Mouse (Mus musculus): Measurements from ENCODE around the gene Trmt1. TPM values are rescaled to one million over a fixed set of nuclear protein-coding genes. Genes with fewer than 3 reads are reported as not detected.

The Trmt1 gene
- total RNA-seq, 2 experiments from 2014 or later: 13.4 to 23.1 TPM

DNA sequence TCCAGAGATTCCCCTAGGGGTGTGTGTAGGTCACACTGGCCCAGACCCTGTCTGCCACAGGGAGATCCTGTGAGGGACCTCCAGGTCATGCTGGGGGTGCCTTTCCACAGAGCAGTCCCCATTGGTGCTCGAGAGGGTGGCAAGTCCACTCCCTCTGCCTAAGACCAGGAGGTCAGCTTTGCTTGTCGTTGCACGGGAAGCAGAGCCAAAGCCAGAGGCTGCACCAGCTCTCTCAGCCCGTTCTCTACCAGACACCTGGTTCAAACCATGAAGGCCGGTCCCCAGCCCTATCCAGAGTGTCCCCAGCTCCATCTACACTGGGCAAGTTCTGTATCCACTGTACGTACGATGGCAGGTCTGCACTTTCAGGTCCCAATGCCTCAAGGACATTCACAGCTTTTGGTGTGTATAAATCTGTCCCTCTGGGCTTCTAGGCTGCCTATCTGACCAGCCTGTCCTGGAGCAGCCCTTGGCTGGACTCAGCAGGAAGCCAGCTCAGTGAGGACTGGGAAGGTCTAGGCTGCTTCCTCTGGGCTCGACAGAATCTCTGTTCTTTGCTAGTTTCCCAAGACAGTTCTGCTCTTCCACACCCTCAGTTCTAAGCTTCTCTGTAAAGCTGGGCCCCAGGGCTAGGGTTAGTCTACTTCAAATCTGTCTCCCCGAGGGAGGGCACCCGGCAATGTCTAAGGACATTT is 39.3 kb downstream of the Trmt1 start:
- no peak for ATAC-seq (replicated peaks; ENCODE audit: low FRiP score, poor library complexity, severe bottlenecking)

DNA sequence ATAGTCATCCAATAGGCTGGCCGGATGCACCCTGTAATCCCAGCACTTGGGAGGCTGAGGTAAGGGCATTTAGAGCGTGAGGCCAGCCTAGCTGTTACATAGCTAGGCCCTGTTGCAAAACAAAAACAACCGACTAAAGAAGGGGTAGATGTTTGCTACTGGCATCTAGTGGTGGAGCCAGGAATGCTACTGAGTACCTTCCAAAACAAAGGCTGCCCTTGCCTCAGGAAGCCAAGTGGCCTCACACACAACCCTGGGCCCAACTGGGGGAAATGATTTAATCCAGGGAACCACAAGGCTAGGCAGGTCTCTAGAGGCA is 39.8 kb downstream of the Trmt1 start:
- peak; percentile 17; the same call in 1 of the 2 replicates for ATAC-seq (replicated peaks; ENCODE audit: low FRiP score, poor library complexity, severe bottlenecking)

DNA sequence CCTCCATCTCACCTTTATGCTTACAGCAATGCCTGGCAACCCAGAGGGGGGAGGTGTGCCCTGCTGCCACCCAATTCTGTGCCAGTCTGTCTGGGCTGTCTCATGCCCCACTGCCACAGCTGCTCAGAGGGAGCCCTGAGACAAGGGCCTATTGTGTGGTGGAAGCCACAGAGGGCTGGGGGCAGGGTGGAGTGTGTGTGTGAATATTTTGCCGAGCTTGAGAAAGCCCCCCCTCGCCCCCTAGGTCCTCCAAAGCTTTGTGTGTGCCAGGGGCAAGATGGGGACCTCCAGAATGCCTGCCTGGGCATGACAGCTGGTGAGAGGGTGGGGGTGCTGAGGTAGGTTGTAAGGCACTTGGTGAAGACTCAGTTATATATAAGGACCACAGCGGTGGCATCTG is 42.4 kb downstream of the Trmt1 start:
- no peak for ATAC-seq (replicated peaks; ENCODE audit: low FRiP score, poor library complexity, severe bottlenecking)

DNA sequence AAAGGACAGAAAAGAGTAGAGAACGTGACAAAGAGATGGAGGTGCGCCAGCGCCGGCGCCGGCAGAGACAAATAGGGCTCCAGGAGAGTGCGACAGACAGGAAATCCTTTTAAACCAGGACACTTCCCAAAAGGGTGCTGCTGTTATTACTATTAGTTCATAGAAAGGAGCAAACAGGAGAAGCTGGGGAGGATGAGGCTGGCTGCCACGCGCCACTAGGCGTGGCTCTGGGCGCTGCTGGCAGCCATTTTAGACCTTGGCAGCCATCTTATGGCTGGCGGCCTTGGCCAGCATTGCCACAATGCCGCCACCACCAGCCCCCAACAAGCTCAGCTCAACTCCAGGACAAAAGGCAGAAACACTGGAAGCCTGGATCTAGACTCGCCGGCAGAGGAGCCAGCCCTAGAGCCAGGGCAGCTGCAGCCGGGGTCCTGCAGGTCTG is 43.8 kb downstream of the Trmt1 start:
- 0 out of 2 replicates have a peak, but pooled peaks have one; percentile 12 for ATAC-seq (replicated peaks; ENCODE audit: low FRiP score, poor library complexity, severe bottlenecking)

DNA sequence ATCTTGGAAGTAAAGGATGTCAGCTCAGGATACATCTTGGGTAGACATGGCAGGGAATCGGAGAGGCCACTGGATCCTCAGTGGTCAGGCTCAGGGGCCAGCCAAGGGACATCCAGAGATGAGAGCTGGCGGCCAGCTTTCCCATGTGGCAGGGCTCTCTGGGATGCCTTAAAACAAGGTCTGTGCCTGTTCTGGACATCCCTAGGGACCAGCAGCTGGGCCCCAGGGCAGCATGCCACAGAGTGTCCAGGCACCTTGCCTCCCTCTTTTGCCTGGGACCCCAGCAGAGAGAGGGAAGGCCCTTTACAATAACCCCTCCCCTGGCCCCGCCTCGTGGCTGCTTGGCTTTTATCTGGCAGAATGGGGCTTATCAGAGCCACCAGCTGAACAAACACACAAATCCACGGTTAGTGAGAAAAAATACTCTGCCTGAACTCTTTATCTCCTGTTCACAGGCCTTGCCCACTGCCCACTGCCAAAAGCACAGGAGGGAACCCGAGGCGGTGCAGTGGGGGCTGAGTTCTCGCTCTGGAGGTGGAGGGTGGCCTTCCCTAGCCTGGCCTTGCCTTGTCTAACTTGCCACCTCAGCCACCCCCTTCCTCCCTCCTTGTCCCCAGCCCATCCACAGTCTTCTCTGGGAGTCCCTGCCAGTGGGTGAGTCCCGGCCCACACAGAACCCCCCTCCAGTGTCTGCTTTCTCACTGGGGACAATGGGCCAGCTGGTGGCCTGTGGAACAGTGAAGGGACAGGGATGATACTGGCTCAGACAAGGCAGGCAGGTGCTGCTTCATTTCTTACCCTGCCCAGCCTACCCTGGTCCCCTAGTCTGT is 44.6 kb downstream of the Trmt1 start:
- peak; percentile 78 for ATAC-seq (replicated peaks; ENCODE audit: low FRiP score, poor library complexity, severe bottlenecking)

DNA sequence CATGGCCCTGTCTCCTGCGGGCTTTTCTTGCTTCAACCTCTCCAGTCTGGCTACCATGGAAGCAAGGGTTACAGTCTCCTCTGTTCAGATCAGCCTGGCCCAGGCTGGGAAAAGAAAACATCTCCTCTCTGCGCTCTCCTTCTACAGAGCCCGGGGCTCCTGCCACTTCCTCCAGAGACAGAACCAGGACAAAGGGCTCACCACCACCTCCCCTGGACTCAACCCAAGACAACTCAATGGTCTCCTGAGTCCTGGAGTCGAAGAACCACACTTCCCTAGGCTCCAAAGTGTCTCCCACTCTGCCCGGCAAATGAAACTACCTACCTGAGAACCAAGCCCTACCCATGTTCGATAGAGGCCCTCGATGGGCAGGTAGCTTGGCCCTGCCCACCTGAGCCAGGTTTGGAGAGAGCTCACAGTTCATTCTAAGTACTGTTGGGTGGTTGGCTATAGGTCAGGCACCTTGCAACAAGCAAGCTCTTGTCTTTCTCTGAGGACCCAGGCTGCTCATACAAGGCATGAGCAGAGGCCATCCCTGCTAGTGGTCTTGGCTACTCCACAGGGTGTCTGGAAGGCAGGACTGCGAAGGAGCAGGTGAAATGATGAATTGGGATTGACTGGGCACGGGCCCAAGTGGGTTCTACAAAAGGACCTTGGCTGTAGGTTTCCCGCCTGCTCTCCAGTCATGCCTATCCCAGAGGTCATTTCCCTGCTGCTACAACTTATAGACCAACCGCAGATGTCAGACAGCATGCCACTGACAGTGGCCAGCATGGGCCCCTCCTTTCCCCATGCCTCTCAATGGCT is 45.5 kb downstream of the Trmt1 start:
- 0 out of 2 replicates have a peak, but pooled peaks have one; percentile 1 for ATAC-seq (replicated peaks; ENCODE audit: low FRiP score, poor library complexity, severe bottlenecking)

DNA sequence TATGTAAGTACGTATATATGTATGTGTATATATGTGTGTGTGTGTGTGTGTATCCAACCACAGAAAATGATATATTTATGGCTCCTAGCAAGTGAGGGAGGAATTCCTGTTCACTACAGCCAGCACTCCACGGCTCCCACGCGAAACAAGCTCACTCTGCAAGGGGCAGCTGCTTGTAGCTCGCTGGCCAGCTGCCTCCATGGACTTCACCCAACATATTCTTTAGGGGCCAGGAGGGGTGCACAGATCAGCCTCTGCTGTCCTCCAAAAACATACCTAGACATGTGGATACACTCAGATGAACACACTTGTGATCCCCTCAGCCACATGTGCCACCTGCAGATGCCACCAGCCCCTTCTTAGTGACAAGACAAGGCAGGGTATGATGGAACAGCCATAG is 46.4 kb downstream of the Trmt1 start:
- ATAC-seq (replicated peaks; ENCODE audit: low FRiP score, poor library complexity, severe bottlenecking): no peak

DNA sequence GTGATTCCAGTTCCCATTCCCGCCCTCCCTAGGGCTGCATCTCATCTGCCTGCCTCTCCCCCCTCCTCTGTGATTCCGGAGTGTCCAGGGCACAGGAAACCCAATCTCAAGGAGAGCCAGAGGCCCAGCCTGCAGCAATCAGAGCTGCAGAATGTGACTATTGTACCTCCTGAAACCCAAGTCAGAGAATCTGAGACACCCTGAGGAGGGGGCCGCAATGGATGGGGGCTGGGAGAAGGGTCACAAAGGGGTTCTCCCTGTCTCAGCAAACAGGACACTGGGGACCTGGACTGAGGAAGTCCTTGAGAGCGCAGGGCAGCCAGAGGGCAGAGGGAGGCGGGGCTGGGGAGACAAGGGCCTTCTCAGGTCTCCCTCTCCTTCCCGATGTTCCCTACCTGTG is 46.9 kb downstream of the Trmt1 start:
- no peak for ATAC-seq (replicated peaks; ENCODE audit: low FRiP score, poor library complexity, severe bottlenecking)

DNA sequence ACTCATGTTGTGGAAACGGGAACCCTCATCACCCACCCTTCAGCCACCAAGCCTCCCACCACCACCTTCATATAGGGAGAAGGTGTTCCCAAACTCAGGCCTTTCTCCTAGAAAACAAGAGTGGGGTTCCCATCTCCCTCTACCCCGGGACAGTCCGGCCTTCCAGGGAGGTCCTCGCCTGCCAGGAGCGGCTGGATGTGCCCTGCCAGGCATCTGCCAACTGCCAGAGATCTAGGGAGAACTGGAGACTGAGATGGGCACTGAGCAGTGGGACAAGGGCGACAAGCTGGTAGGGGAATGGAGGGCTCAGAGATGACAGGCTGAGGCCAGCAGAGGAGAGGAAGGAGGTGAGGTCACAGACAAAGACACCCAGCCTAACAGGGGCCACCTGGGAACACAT is 47.9 kb downstream of the Trmt1 start:
- ATAC-seq (replicated peaks; ENCODE audit: low FRiP score, poor library complexity, severe bottlenecking): no peak

DNA sequence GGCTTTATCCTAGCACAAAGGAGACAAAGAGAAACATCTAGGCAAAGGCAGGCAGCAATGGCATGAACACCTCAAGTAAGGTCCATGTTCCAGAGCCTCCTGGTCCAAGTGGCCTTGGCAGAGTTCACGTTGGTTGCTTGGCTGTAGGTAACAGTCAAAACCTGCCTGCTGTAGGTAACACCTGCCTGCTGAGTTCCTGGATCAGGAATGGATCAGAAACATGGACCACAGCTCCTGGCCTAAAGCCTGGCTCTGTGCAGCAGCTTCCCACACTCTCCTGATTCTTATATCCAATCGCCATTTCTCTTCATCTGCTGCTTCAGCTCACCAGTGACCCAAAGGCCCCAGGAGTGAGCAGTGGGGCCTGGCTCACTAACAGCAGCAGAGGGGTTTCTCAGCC is 48.6 kb downstream of the Trmt1 start:
- no peak for ATAC-seq (replicated peaks; ENCODE audit: low FRiP score, poor library complexity, severe bottlenecking)

DNA sequence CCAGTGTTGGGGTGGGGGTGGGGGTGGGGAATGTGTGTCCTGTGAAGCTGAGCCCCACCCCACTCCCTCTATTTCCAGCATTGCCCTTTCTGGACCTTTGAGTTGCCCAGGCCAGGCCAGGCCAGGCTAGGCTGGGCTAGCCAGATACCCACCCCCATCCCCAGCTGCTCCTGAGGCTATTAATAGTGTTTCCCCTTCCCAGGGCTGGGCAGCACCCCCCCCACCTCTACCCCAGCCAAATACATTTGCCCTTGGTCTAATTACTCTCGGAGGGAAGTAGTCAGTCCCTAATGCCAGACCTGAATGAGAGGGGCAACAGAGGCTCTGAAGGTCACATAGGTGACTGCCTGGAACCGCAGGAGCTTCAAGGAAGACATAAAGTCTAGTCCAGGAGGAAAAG is 49.5 kb downstream of the Trmt1 start:
- no peak for ATAC-seq (replicated peaks; ENCODE audit: low FRiP score, poor library complexity, severe bottlenecking)

DNA sequence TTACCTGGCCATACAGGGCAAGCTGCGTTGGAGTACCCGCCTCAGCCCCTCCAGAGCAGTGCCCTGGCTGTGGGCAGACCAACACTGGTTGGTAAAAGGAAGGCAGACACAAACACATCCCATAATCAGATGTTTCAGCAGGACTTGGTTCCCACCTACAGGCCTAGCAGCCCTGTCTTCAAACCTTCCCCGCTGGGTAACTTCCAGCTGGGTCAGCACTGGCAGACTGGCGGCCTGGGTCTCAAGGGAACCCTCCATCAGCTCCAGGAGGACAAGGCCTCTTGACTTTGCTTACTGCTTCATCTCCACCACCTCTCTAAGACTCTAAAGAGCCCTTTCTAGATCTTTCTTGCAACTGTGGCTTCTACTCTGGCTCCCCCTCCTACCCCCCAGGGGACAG is 50.4 kb downstream of the Trmt1 start:
- ATAC-seq (replicated peaks; ENCODE audit: low FRiP score, poor library complexity, severe bottlenecking): no peak

DNA sequence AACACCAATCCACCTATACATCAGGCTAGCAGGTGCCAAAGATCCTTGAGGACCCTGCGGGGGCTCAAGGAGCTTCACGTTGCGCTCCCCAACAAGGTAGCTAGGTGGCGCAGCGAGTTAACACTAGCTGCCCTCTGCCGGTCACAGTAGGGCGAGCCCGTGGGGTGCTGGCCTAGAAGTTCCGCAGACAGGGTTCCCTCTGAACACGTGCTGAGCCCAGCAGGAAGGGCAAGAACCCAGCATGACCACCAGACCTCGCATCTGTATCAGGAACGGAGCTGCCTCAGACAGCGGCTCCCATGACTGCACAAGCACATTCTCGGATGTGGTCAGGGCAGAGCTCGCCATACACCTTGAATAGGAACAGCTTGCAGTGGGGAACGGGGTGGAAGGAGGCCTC is 51.5 kb downstream of the Trmt1 start:
- ATAC-seq (replicated peaks; ENCODE audit: low FRiP score, poor library complexity, severe bottlenecking): peak; percentile 93

DNA sequence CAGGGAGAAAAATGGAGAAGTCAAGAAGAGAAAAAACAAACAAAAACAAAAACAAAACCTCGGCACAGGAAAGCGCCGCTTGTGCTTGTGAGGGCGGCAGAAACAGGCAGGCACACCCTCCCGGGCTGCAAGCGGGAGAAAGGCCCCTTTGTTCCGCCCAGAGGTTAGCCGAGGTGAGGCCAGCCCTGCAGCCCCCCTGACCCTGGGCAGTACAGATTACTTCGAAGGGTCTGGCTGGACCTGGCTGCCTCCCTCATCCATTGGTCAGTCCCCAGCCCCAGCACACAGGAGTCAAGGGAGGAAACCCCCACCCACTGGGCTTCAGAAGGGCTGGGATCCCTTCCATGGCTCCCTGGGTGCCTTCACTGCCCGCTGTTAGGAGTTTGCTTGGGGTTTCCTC is 52.2 kb downstream of the Trmt1 start:
- no peak for ATAC-seq (replicated peaks; ENCODE audit: low FRiP score, poor library complexity, severe bottlenecking)

DNA sequence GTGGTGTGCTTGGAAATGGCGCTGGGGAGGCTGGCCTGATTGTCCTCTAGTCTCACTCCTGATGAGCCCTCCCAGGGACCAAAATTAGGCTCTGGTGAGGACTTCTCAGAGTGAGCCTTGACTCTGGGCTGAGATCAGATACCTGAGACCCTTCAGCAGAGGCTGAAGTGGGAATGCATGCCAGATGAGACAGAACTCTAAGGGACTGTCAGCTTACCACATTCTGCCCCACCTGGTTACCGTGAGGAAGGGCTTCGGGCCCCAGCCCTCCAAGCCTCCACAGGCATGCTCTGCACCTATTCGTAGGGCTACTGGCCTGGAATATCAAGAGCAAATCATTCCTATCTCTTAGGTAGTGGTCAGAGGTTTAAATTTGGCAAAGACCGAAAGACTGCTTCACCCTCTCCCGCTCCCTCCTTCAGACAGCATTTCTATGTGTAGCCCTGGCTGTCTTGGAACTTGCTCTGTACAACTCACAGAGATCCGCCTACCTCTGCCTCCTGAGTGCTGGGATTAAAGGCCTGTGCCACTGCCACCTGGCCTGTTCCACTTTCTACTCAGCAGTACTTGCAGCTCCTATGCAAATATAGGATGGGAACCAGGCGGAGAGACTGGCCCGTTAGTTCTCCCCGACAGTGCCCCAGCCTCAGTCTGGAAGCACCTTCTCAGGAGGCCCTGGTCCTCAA is 52.8 kb downstream of the Trmt1 start:
- no peak for ATAC-seq (replicated peaks; ENCODE audit: low FRiP score, poor library complexity, severe bottlenecking)

DNA sequence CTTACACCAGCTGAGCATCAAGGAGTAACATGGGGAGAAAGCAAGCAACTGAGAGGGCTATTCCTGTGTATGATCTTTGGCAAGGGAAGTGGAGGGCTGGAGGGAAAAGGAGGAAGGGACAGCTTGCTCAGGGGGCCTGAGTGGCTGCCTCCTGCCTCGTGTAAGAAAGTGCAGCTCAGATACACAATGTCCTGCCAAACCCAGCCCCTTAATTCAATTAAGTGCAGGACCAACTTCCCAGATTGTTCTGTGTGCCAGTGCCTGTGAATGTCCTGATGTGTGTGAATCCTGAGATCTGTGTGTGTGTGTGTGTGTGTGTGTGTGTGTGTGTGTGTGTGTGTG is 53.3 kb downstream of the Trmt1 start:
- ATAC-seq (replicated peaks; ENCODE audit: low FRiP score, poor library complexity, severe bottlenecking): no peak

DNA sequence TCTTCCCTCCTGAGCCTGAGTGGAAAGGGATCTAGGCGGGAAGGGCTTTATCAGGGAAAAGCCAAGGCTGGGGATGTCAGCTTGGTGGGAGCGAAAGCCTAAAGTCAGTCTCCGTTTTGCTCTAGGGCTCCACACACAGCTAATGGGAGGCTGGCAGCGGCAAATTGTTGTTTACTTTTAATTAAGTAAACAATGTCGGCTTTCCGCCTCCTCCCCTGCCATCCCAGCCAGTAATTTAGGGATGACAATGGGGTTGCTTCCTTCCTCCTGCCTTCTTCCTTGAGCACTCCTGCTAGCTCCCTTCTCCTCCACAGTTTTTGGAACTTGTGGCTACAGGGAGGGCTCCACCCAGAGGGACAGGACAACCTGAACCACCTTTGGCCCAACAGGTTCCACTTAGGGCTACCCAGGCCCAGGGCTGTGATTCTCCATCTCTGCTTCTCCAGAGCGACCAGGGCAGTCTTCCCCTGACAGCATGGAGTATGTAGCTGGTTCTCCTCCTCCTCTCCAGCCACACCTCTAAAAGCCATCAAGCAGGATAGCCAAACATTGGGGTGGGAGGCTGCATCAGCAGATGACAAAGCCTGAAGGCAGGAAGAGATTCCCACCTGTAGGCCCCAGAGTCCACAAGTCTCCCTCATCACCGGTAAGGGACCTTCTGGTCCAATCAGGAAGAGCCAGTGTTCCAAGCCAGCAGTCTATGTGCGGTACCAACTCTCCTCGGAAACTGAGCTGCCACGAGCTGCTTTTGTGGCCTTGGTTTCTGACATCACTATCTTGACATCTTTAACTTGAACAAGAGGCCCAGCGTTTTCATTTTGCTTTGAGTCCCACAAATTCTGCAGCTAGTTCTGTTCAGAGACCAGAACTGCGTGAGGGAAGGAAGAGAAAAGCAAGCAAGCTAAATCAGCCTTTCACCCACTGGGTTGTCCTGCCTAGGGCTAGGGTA is 55.1 kb downstream of the Trmt1 start:
- no peak for ATAC-seq (replicated peaks; ENCODE audit: low FRiP score, poor library complexity, severe bottlenecking)

DNA sequence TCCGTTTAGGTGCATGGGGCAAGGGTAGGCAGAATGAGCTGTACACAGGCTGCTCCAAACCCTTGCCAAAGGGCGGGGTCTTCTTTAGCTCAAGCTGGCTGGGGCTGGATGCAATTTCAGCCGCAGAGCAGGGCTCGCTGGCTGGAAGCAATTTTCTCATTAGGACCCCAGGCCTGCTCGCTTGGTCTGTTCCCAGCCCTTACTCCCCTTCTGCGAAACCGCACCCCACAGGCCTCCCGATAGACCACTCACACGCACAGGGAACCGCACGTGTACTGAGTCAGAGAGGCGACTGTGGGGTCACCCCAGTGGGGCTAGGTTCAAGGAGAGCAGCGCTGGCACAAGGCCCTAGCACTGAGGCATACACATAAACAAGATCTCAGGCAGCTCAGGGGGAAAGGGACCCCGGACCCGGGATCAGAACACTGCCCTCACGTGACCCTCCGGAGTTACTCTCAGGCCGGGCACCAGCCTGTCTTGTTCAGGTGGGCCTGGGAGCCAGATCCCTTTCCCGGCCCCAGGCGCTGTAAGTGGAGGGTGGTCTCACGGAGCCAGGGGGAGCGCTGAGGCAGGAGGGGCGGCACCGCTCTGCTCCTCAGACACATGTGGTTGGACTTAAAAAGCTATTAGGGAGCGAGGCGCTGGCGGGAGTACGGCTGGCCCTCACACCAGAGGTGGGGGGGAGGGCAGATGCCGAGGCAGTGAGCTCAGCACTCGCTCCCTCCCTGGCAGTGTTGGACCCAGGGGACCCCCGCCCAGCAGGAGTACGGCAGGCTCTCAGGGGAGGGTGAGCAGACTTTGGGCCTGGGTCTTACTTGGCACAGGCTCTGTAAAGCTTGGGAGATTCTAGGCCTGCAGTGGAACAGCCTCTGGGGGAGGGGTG is 56.3 kb downstream of the Trmt1 start:
- no peak for ATAC-seq (replicated peaks; ENCODE audit: low FRiP score, poor library complexity, severe bottlenecking)

Measured in erythroid progenitor cell, adult 5-6 weeks (primary cell).